ENCODE assay signal across 26 mouse cellular contexts in the genomic region with DNA sequence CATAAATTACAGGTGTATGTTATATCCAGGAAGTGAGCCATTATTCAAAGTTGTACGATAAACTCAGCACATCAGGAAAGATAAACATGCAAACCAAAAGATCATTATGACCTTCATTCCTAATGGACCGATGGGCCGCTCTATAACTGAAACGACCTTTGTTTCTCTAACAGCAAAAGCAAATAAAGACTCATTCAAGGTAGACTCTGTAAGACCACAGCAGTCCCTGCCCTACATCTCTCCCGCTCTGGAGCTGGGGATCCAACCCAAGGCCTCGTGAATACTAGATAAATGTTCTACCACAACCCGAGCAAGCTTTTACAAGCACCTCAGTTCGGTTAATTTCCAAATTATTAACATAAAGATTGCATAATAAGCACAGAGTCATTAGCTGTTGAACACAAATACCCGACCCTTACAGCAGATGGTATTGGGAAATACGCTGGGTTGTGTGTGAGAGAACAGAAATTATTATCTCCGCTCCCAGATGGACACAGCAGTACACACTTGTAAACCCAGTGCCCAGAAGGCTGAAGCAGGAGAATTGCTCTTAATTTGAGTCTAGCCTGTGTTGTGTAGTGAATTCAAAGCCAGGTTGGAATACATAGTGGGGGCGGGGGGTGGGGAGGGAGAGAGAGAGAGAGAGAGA.
DNase-seq lines count a peak whose midpoint lies in the region; ATAC-seq and TF ChIP-seq lines count a peak whose summit lies in the region.
"Had no signal": no experiment of that assay in that cellular context is flagged by ENCODE, and none has a peak within 500 bp of the region (broad histone marks: within the 10 kb centered on the region; RNA-seq: fewer than 3 reads in every experiment).

No protein-coding gene starts in this region.

- no peak overlapping the region for H3K9ac ChIP-seq in heart, embryonic 12.5 days
- H3K9ac ChIP-seq in intestine, embryonic 16.5 days (ENCODE audit: low read depth, low read length): no peak overlapping the region
- H3K9ac ChIP-seq: hindbrain, embryonic 13.5 days; limb, embryonic 15.5 days had no signal

- no peak overlapping the region for H3K4me3 ChIP-seq in heart, embryonic 12.5 days
- no peak overlapping the region for H3K4me3 ChIP-seq in intestine, embryonic 16.5 days (ENCODE audit: low read length)
- H3K4me3 ChIP-seq in small intestine, adult 2 months (ENCODE audit: low read depth, low read length): no peak overlapping the region
- H3K4me3 ChIP-seq: erythroblast, embryonic 14.5 days; hindbrain, embryonic 13.5 days; limb, embryonic 10.5 days; limb, embryonic 15.5 days had no signal

- H3K9me3 ChIP-seq in heart, embryonic 12.5 days (replicated peaks): no peaks in the 10 kb centered on the region
- no peaks in the 10 kb centered on the region for H3K9me3 ChIP-seq in intestine, embryonic 16.5 days (ENCODE audit: control insufficient read depth, low read length)
- H3K9me3 ChIP-seq: hindbrain, embryonic 13.5 days; limb, embryonic 10.5 days; limb, embryonic 15.5 days had no signal

- no peaks in the 10 kb centered on the region for H3K36me3 ChIP-seq in heart, embryonic 12.5 days
- no peaks in the 10 kb centered on the region for H3K36me3 ChIP-seq in intestine, embryonic 16.5 days (ENCODE audit: control insufficient read depth, insufficient read depth, low read length)
- no peaks in the 10 kb centered on the region for H3K36me3 ChIP-seq in small intestine, adult 2 months (ENCODE audit: control insufficient read depth, insufficient read depth, low read length)
- H3K36me3 ChIP-seq: hindbrain, embryonic 13.5 days; limb, embryonic 10.5 days; limb, embryonic 15.5 days had no signal

- H3K4me2 ChIP-seq in heart, embryonic 12.5 days: no peak overlapping the region
- no peak overlapping the region for H3K4me2 ChIP-seq in intestine, embryonic 16.5 days (ENCODE audit: low read depth, low read length)
- H3K4me2 ChIP-seq: heart, embryonic 11.5 days; hindbrain, embryonic 13.5 days; limb, embryonic 15.5 days had no signal

- no peaks in the 10 kb centered on the region for H3K27me3 ChIP-seq in heart, embryonic 12.5 days (replicated peaks)
- H3K27me3 ChIP-seq in intestine, embryonic 16.5 days (replicated peaks; ENCODE audit: control insufficient read depth, insufficient read depth, low read length): no peaks in the 10 kb centered on the region
- no peaks in the 10 kb centered on the region for H3K27me3 ChIP-seq in small intestine, adult 2 months (ENCODE audit: control insufficient read depth, insufficient read depth, low read length)
- H3K27me3 ChIP-seq: hindbrain, embryonic 13.5 days; limb, embryonic 15.5 days; Patski had no signal

- DNase-seq in heart, adult 11 months: peak; percentile 24
- peak; percentile 30 for DNase-seq in 416B (ENCODE audit: low read depth)
- no peak for DNase-seq in lung, postnatal 4 days
- DNase-seq in cerebellum, postnatal 4 days (ENCODE audit: low spot score in 2 of 2): no peak
- DNase-seq: adrenal gland, postnatal 14 days; cerebellum, adult 11-12 months; cerebellum, postnatal 10 days; gastrocnemius, postnatal 10 days; heart, adult 18-20 months; heart, postnatal 4 days; kidney, adult 2 months; kidney, postnatal 4 days; layer of hippocampus, adult 9-11 months; midbrain, embryonic 14.5 days had no signal

- H3K4me1 ChIP-seq in heart, embryonic 12.5 days (replicated peaks): peaks cover 4% of the 10 kb centered on the region
- no peaks in the 10 kb centered on the region for H3K4me1 ChIP-seq in intestine, embryonic 16.5 days (ENCODE audit: control insufficient read depth, insufficient read depth, low read length)
- peaks cover 14% of the 10 kb centered on the region; the same call in 1 of the 2 replicates for H3K4me1 ChIP-seq in small intestine, adult 2 months (ENCODE audit: control insufficient read depth, insufficient read depth, insufficient read length, low read length)

- no peak for TF ChIP-seq CTCF in small intestine, adult 2 months (IDR thresholded peaks at IDR 0.05; ENCODE audit: extremely low read depth, insufficient read length, insufficient replicate concordance, low read depth, low read length)

- WGBS in heart, embryonic 12.5 days: 87% methylated on average over 12 of the region's 12 CpGs
- WGBS in intestine, embryonic 16.5 days: 75% methylated on average over 12 of the region's 12 CpGs
- WGBS in small intestine, adult 2 months: 31% methylated on average over 12 of the region's 12 CpGs

- H3K27ac ChIP-seq in heart, embryonic 12.5 days (ENCODE audit: poor library complexity, severe bottlenecking): no peak overlapping the region
- H3K27ac ChIP-seq in intestine, embryonic 16.5 days (ENCODE audit: low read length): no peak overlapping the region
- peak overlapping the region; percentile 55 for H3K27ac ChIP-seq in small intestine, adult 2 months (ENCODE audit: insufficient read depth, low read depth, low read length)
- H3K27ac ChIP-seq: kidney, postnatal 0 days; limb, embryonic 10.5 days; limb, embryonic 15.5 days; macrophage had no signal

- ATAC-seq in heart, embryonic 12.5 days (ENCODE audit: insufficient number of reproducible peaks, low FRiP score): no peak
- peak; percentile 65 for ATAC-seq in intestine, embryonic 16.5 days
- ATAC-seq: forebrain, embryonic 16.5 days; Patski had no signal

- no peak for TF ChIP-seq POLR2A in small intestine, adult 2 months (IDR thresholded peaks at IDR 0.05; ENCODE audit: low read depth, low read length)

Comparison
In these comparisons a context has a peak if more than half of its experiments do, and no peak if none do; other contexts are left out.
1. DNase-seq: peak in heart, adult 11 months (single experiment) and 416B (single experiment); none in lung, postnatal 4 days (0 of 2) and cerebellum, postnatal 4 days (0 of 2).